Mouse (Mus musculus) pancreas, adult 10 weeks (tissue): ENCODE results near the gene Gtf3c1. TPM values are rescaled to one million over a fixed set of nuclear protein-coding genes. Genes with fewer than 3 reads are reported as not detected.

Source experiments
- polyA plus RNA-seq: library from polyadenylated mRNA; stranded (reverse); fragments of 350-450 nt; fragmentation: Illumina TruSeq; extraction: RNeasy Lipid Tissue Mini Kit (QIAGEN cat#74804); gene quantifications from one replicate; pipeline ENCODE4 v1.2.3, GENCODE M21; 2015; ENCODE audit warnings: low read depth, low replicate concordance; ENCODE audit not compliant: insufficient read depth

The Gtf3c1 gene
- polyA plus RNA-seq: 7.6 TPM

GRCm38 (mm10) chr7:125707593-125708022 lies at the start of gene Gtf3c1, which contains the start of gene D430042O09Rik:
Gene Gtf3c1 (minus strand): TSS chr7:125707780.
Gene D430042O09Rik (plus strand): TSS chr7:125707888.

GRCm38 (mm10) chr7:125603185-125603631 lies 104.4 kb downstream of the Gtf3c1 start, which contains the start of gene Il21r:
Gene Il21r (plus strand): TSS chr7:125603429.

Other genes starting within 250 kb of the Gtf3c1 start
- 7.3 TPM for gene Nsmce1, start 216.2 kb downstream of the Gtf3c1 start, polyA plus RNA-seq
- 4.7 TPM for gene Il4ra, start 155.7 kb downstream of the Gtf3c1 start, polyA plus RNA-seq
- gene Il21r, start 104.4 kb downstream of the Gtf3c1 start, polyA plus RNA-seq: 0.39 TPM
- 5.7 TPM for gene D430042O09Rik, start 108 bp upstream of the Gtf3c1 start, polyA plus RNA-seq